Mouse (Mus musculus): ENCODE measurements around the gene Vps35.

Vps35 gene

GRCm38 (mm10) chr8:85299434-85300077 lies at the start of gene Vps35, which contains the start of gene Orc6:
Gene Vps35, minus strand, starts transcription at chr8:85299802.
Gene Orc6, plus strand, starts transcription at chr8:85299632.
- DNase-seq (ENCODE audit: low spot score in 2 of 2) = peak; percentile 93 to 96

GRCm38 (mm10) chr8:85339871-85340573 lies 40.4 kb upstream of the Vps35 start:
- DNase-seq (ENCODE audit: low spot score in 2 of 2) = no peak

GRCm38 (mm10) chr8:85337681-85338080 lies 38.1 kb upstream of the Vps35 start:
- DNase-seq (ENCODE audit: low spot score in 2 of 2) = no peak

- no peak for DNase-seq (ENCODE audit: low spot score in 2 of 2)
Observed at GRCm38 (mm10) chr8:85336211-85336933, 36.8 kb upstream of the Vps35 start.

GRCm38 (mm10) chr8:85335105-85335504 lies 35.5 kb upstream of the Vps35 start:
- DNase-seq (ENCODE audit: low spot score in 2 of 2) = no peak

GRCm38 (mm10) chr8:85329506-85329905 lies 29.9 kb upstream of the Vps35 start:
- DNase-seq (ENCODE audit: low spot score in 2 of 2) = no peak

- DNase-seq (ENCODE audit: low spot score in 2 of 2) = no peak
Observed at GRCm38 (mm10) chr8:85327036-85327435, 27.4 kb upstream of the Vps35 start.

- DNase-seq (ENCODE audit: low spot score in 2 of 2) = no peak
Observed at GRCm38 (mm10) chr8:85323084-85323483, 23.5 kb upstream of the Vps35 start.

- DNase-seq (ENCODE audit: low spot score in 2 of 2) = no peak
Observed at GRCm38 (mm10) chr8:85321981-85322380, 22.4 kb upstream of the Vps35 start.

- peak; percentile 14 to 37 for DNase-seq (ENCODE audit: low spot score in 2 of 2)
Observed at GRCm38 (mm10) chr8:85318534-85318933, 18.9 kb upstream of the Vps35 start.

GRCm38 (mm10) chr8:85313036-85313435 lies 13.4 kb upstream of the Vps35 start:
- no peak for DNase-seq (ENCODE audit: low spot score in 2 of 2)

GRCm38 (mm10) chr8:85311743-85312142 lies 12.1 kb upstream of the Vps35 start:
- DNase-seq (ENCODE audit: low spot score in 2 of 2) = peak; percentile 11 to 12

- no peak for DNase-seq (ENCODE audit: low spot score in 2 of 2)
Observed at GRCm38 (mm10) chr8:85308564-85308963, 9.0 kb upstream of the Vps35 start.

GRCm38 (mm10) chr8:85303531-85303930 lies 3.9 kb upstream of the Vps35 start:
- no peak for DNase-seq (ENCODE audit: low spot score in 2 of 2)

GRCm38 (mm10) chr8:85302931-85303330 lies 3.3 kb upstream of the Vps35 start:
- no peak for DNase-seq (ENCODE audit: low spot score in 2 of 2)

- DNase-seq (ENCODE audit: low spot score in 2 of 2) = no peak
Observed at GRCm38 (mm10) chr8:85301941-85302340, 2.3 kb upstream of the Vps35 start.

GRCm38 (mm10) chr8:85298600-85299433 lies 785 bp downstream of the Vps35 start:
- DNase-seq (ENCODE audit: low spot score in 2 of 2) = peak; percentile 13 to 29

GRCm38 (mm10) chr8:85286846-85287245 lies 12.8 kb downstream of the Vps35 start:
- DNase-seq (ENCODE audit: low spot score in 2 of 2) = no peak

GRCm38 (mm10) chr8:85227297-85227696 lies 72.3 kb downstream of the Vps35 start:
- DNase-seq (ENCODE audit: low spot score in 2 of 2) = no peak

- no peak for DNase-seq (ENCODE audit: low spot score in 2 of 2)
Observed at GRCm38 (mm10) chr8:85225688-85226087, 73.9 kb downstream of the Vps35 start, which contains the start of gene Olfr371. Gene Olfr371, plus strand, starts transcription at chr8:85225988.

- no peak for DNase-seq (ENCODE audit: low spot score in 2 of 2)
Observed at GRCm38 (mm10) chr8:85220992-85221391, 78.6 kb downstream of the Vps35 start.

GRCm38 (mm10) chr8:85220220-85220619 lies 79.4 kb downstream of the Vps35 start:
- no peak for DNase-seq (ENCODE audit: low spot score in 2 of 2)

All from spleen, postnatal 36 days (tissue).